Mouse (Mus musculus): ENCODE results near the gene Oit3.
A peak's percentile ranks its signal among the peaks of the same experiment; 100 is the strongest.
"Not testable (repeated sequence)": the region's sequence is repeated elsewhere in the genome, so short reads cannot be mapped to it uniquely, and the experiment has no call there.

The Oit3 gene

DNA sequence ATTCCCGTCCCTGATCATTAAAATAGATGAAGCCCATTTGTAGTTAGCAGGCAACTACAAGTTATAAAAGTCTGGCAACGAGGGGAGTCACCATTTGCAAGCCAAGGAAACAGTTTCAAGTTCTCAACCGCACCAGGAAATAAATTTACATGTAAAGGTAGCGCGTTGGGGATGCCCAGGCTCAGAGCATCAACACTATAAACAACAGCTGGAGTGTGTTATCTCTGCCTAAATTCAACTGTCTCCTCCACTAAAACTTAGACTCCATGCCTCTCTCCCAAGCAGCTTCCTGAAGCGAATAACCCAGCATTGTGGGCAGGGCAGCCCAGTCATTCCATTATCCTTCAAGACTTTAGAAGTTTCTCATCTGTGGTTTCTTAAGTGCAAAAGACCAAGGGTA lies 33.1 kb downstream of the Oit3 start:
- no peak for DNase-seq (ENCODE audit: low read depth, low spot score)
- H3K36me3 ChIP-seq (ENCODE audit: control insufficient read depth, insufficient read depth, low read length, poor library complexity, severe bottlenecking) = no peaks in the 10 kb centered on the region
- peaks cover 4% of the 10 kb centered on the region; the same call in 1 of the 2 replicates for H3K27me3 ChIP-seq (ENCODE audit: control insufficient read depth, insufficient read depth, low read length, poor library complexity, severe bottlenecking)

DNA sequence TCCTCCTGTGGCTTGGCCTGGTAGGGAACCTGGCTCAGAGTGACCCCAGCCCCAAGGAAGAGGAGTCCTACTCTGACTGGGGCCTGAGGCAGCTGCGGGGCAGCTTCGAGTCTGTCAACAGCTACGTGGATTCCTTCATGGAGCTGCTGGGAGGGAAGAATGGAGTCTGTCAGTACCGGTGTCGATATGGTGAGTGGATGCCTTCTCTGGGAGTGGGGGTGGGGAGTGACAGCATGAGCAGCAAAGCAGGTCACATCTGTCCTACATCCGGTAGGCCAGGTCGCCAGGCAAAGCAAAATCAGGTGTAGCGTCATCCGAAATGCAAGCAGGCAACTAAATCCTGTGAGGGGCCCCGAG lies 37.8 kb downstream of the Oit3 start:
- DNase-seq (ENCODE audit: low read depth, low spot score) = no peak
- H3K36me3 ChIP-seq (ENCODE audit: control insufficient read depth, insufficient read depth, low read length, poor library complexity, severe bottlenecking) = no peaks in the 10 kb centered on the region
- peaks cover 4% of the 10 kb centered on the region; the same call in 1 of the 2 replicates for H3K27me3 ChIP-seq (ENCODE audit: control insufficient read depth, insufficient read depth, low read length, poor library complexity, severe bottlenecking)

DNA sequence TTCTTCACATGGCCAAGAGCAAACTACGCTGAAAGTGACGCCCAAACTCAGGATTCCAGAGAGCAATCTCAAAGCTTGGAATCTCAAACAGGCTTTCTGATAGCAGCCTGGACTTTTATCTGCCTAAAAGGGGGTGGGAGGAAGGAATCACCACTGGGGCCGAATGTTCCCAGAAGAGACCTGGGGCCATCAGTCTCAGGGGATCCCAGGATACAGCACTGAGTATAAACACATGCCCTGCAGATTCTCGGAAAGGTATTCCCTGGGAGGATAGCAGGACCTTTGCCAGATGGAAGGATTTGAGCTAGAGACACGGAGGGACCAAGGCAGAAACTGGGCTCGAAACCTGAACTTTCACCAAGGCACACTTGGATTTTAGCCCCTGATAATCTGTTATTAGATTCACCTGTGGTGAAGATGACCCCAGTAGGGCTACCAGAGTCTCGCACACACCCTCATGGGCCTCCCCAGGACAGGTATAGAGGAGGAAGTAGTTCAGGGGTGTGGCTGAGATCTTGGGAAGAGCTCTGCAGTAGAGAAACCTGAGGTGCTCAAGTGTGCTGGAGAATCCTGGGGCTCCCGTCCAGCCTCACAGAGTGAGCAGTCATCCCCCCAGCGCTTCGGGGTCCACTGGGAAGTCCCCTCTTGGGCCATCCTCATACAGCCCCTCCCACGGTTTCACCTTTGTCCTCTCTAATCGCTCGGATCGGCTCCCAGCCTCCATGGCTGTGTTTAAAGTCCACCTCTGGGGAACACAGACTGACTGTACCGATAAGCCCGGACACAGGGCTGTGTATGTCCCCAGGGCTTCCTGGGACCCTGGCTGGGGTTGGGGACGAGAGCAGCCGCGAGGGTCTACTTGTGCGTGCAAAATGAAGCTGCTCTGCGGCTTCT lies 38.4 kb downstream of the Oit3 start, which contains the start of gene Pla2g12b:
TSS of gene Pla2g12b (plus strand) at position 762 of the 894 bp plus-strand sequence.
- no peaks in the 10 kb centered on the region for H3K36me3 ChIP-seq (ENCODE audit: control insufficient read depth, insufficient read depth, low read length, poor library complexity, severe bottlenecking)
- peaks cover 4% of the 10 kb centered on the region; the same call in 1 of the 2 replicates for H3K27me3 ChIP-seq (ENCODE audit: control insufficient read depth, insufficient read depth, low read length, poor library complexity, severe bottlenecking)
- no peak for DNase-seq (ENCODE audit: low read depth, low spot score)

DNA sequence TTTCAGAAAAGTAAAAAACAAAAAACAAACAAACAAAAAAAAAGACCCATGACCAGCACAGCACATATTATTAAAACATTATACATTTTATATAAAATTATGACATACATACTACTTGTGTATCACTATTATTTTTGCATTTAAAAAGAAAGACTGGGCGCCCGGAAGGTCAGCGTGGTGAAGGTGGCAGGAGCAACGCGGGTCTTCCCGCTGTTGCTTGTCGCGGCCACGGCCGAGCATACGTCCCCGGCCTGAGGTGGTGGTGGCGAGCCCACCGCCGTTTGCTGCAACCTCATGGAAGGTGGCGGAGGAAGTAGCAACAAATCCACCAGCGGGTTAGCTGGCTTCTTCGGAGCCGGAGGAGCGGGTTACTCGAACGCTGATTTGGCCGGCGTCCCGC lies 46.1 kb downstream of the Oit3 start, which contains the start of gene Gm10273:
TSS of gene Gm10273 (plus strand) at position 172 of the 400 bp plus-strand sequence.
- H3K36me3 ChIP-seq (ENCODE audit: control insufficient read depth, insufficient read depth, low read length, poor library complexity, severe bottlenecking) = not testable (repeated sequence)

DNA sequence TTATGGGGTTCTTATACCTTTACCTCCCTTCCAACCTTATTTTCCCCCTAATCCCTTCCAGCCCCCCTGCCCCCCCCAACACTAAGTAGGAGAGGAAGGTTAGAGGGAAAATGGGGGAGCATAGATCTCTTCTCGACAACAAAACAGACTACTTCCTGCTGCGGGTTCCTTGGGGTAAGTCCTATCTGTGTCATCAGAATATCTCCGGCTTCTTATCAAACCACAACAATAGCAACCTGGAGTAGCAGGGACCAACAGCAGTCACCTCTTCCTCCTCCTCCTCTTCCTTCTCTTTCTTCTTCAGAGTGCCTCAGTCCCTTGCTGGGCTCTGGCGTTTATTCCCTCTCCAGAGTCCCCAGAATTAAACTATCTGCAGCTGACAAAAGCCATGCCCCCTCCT lies 49.7 kb downstream of the Oit3 start:
- Histone ChIP-seq H3K27me3 (ENCODE audit: control insufficient read depth, insufficient read depth, low read length, poor library complexity, severe bottlenecking) (no peaks in the 10 kb centered on the region), H3K36me3 (ENCODE audit: control insufficient read depth, insufficient read depth, low read length, poor library complexity, severe bottlenecking) (no peaks in the 10 kb centered on the region)
- DNase-seq (ENCODE audit: low read depth, low spot score) = no peak

More for the DNA sequence above, 46.1 kb downstream of the Oit3 start, which contains the start of gene Gm10273:
- H3K27me3 ChIP-seq (ENCODE audit: control insufficient read depth, insufficient read depth, low read length, poor library complexity, severe bottlenecking); DNase-seq (ENCODE audit: low read depth, low spot score): not testable (repeated sequence)

DNA sequence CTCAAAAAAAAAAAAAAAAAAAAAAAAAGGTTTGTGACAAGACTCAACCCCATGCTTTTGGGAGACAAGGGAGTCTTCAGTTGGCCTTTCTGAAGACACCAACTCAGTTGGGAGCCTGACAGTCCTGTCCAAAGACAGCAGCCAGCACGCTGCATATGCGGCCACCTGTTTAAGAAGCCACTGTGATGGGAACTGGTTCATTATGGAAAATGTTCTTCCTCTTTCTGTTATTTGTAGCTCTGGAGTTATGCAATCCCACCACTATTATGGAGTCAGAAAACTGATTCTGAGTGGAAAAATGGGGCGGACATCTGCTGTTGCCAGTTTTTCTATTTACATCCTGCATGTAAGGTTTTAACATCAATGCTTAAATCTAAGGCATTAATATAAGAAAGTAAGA lies 51.9 kb downstream of the Oit3 start:
- Histone ChIP-seq H3K27me3 (ENCODE audit: control insufficient read depth, insufficient read depth, low read length, poor library complexity, severe bottlenecking) (no peaks in the 10 kb centered on the region), H3K36me3 (ENCODE audit: control insufficient read depth, insufficient read depth, low read length, poor library complexity, severe bottlenecking) (no peaks in the 10 kb centered on the region)
- no peak for DNase-seq (ENCODE audit: low read depth, low spot score)

DNA sequence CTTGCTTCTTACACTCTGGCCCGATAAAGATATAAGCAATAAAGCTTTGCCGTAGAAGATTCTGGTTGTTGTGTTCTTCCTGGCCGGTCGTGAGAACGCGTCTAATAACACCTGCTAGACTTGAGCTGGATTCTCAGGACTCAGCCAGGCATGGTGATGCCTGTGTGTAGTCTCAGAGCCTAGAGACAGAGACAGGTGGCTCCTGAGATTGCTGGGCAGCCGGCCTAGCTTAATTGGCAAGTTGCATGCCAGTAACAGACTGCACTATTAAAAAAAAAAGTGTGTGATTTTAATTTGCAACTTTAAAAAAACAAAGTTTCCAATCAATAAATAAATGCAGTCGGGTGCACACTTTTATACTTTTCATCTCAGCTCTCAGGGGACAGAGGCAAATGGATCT lies 54.6 kb downstream of the Oit3 start:
- Histone ChIP-seq H3K27me3 (ENCODE audit: control insufficient read depth, insufficient read depth, low read length, poor library complexity, severe bottlenecking) (no peaks in the 10 kb centered on the region), H3K36me3 (ENCODE audit: control insufficient read depth, insufficient read depth, low read length, poor library complexity, severe bottlenecking) (no peaks in the 10 kb centered on the region)
- no peak for DNase-seq (ENCODE audit: low read depth, low spot score)

DNA sequence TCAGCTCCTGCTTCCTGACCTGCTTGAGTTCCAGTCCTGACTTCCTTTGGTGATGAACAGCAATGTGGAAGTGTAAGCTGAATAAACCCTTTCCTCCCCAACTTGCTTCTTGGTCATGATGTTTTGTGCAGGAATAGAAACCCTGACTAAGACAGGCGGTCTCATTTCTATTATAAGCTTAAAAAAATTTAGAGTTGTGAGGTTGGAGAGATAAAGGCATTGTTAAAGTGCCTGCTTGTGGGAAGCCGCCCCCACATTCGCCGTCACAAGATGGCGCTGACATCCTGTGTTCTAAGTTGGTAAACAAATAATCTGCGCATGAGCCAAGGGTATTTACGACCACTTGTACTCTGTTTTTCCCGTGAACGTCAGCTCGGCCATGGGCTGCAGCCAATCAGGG lies 60.0 kb downstream of the Oit3 start:
- H3K36me3 ChIP-seq (ENCODE audit: control insufficient read depth, insufficient read depth, low read length, poor library complexity, severe bottlenecking); H3K27me3 ChIP-seq (ENCODE audit: control insufficient read depth, insufficient read depth, low read length, poor library complexity, severe bottlenecking): not testable (repeated sequence)
- peak; percentile 11 for DNase-seq (ENCODE audit: low read depth, low spot score)

DNA sequence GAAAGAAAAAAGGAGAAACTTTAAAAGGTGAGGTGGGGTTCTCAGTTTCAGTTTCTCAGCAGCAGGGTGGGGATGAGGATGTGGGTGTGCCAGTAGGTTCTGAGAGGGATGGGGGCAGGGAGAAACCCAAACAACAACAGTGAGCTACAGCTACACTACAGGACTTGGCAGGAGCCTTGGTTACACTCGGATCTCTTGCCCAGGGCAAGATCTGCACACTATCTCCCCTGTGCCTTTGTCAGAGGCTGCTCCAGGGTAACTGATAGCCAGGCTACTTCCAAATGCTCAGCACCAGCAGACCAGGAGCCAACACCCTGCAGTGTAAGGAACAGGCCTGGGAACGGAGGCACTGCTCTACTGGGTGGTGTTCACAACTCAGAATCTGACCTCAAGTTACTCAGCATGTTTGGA lies 61.2 kb downstream of the Oit3 start:
- no peak for DNase-seq (ENCODE audit: low read depth, low spot score)
- H3K36me3 ChIP-seq (ENCODE audit: control insufficient read depth, insufficient read depth, low read length, poor library complexity, severe bottlenecking) = no peaks in the 10 kb centered on the region
- no peaks in the 10 kb centered on the region for H3K27me3 ChIP-seq (ENCODE audit: control insufficient read depth, insufficient read depth, low read length, poor library complexity, severe bottlenecking)

DNA sequence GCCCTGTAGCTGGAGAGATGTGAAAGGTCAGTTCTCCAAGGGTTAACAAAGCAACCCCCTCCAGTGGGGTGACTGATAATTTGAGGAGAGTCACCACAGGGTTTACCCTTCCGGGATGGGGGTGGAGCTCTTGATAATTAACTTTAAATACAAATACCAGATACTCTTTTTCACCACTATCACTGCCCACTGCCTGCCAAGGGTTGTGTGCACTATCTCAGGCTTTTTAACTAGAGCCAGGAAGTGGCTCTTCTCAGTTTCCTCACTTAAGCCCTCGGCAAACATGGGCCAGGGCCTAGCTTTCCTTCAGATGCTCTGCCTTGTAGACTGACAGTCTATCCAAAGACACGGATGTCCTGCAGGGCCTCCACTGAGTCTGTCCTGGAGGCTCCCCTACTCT lies 61.7 kb downstream of the Oit3 start:
- no peak for DNase-seq (ENCODE audit: low read depth, low spot score)

DNA sequence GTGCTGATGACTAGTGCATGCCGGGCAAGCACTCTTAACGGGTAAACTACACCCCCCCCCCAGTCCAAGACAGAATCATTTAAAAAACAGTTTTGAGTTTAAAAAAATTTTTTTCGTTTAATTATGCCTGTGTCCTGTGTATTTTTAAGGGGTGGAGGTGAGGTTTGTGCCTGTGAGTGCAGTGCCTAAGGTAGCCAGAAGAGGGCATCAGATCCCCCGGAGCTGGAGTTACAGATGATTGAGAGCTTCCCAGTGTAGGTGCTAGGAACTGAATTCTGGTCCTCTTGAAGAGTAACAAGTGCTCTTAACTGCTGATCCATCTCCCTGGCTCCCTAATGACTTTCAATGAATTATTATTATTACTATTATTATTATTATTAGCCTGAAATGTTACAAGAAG lies 62.9 kb downstream of the Oit3 start:
- Histone ChIP-seq H3K36me3 (ENCODE audit: control insufficient read depth, insufficient read depth, low read length, poor library complexity, severe bottlenecking) (no peaks in the 10 kb centered on the region), H3K27me3 (ENCODE audit: control insufficient read depth, insufficient read depth, low read length, poor library complexity, severe bottlenecking) (no peaks in the 10 kb centered on the region)
- peak; percentile 29 for DNase-seq (ENCODE audit: low read depth, low spot score)

More for the DNA sequence above, 61.7 kb downstream of the Oit3 start:
- no peaks in the 10 kb centered on the region for H3K36me3 ChIP-seq (ENCODE audit: control insufficient read depth, insufficient read depth, low read length, poor library complexity, severe bottlenecking)
- no peaks in the 10 kb centered on the region for H3K27me3 ChIP-seq (ENCODE audit: control insufficient read depth, insufficient read depth, low read length, poor library complexity, severe bottlenecking)

DNA sequence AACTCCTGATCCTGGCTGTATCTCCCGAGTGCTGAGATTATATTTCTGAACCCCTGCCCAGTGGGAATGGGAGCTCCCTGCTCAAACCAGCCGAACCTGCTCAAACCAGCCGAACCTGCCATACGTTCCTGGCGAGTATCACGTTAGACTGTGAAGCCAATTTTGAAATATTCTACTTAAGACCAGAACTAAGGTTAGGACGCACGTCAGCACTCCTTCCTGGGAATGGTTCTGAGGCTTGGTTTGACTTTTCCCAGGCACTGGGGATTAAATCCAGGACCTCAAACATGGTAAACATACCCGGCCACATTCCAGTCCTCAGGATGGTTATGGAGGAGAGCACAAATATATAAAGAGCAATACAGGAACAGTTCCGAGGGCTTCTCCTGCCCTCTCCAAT lies 63.7 kb downstream of the Oit3 start:
- H3K36me3 ChIP-seq (ENCODE audit: control insufficient read depth, insufficient read depth, low read length, poor library complexity, severe bottlenecking) = no peaks in the 10 kb centered on the region
- no peak for DNase-seq (ENCODE audit: low read depth, low spot score)
- no peaks in the 10 kb centered on the region for H3K27me3 ChIP-seq (ENCODE audit: control insufficient read depth, insufficient read depth, low read length, poor library complexity, severe bottlenecking)
